Mouse (Mus musculus) cerebellum, postnatal 25 days (tissue): ENCODE results near the gene Cdkl3.

Experiments
- DNase-seq, 2 experiments: peaks; one replicate each; pipeline ENCODE4 v3.0.0; 2021; ENCODE audit warnings: mixed read lengths in 2 of 2

Gene Cdkl3

DNA sequence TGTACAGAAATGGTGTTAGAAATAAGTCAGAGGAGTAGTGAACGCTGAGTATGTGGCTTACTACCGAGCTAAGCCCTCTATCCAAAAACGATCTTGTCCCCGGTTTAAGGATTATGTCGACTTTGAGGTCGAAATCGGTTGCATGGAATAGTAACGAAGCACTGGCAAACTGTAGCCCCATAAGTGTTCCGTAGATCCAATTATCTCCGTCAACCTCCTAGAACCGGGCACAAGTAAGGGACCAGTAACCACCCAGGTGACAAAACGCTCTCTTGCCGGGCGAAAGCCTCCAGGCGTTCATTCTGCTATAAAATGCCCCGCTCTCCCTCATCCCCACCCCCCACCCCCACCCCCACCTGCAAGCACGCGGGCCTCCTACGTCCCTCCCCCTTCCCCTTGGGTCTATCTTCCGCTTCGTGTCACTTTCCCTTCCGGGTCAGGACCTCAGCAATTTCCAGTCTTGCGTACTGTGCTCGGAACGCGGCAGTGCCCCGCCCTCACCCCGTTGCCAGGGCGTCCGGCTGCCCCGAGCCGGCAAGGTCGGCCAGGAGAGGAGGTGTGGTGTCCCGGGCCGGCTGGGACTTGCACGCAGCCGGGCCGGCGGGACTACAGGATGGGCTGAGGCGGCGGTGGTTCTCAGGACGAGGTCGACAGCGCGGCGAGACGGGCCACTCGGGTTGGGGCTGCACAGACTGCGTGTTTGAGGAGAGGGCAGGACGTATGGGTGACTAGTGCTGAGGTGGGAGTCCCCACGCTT lies at the start of gene Cdkl3:
Cdkl3 (plus strand) TSS at position 450 of the 757 bp plus-strand sequence.
- DNase-seq, result peak; percentile 90 to 94

DNA sequence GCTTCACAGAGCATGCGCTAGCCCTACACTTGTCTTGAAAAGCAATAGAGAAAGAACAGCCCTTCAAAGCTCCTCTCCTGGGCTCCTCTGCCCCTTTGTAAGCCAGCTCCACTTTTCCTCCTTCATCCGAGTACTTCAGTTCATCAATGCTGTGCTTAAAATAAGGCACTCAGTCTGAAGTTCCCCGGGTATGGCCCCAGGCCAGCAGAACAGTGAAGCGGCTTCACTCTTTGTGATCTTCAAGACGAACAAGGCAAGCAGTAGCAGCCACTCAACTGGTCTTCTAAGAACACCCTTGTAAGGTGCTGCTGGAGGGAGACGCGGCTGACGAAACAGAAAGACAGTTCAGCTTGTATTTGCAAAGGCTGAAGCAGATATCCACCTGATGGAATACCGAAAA lies 47.9 kb upstream of the Cdkl3 start:
- no peak for DNase-seq

DNA sequence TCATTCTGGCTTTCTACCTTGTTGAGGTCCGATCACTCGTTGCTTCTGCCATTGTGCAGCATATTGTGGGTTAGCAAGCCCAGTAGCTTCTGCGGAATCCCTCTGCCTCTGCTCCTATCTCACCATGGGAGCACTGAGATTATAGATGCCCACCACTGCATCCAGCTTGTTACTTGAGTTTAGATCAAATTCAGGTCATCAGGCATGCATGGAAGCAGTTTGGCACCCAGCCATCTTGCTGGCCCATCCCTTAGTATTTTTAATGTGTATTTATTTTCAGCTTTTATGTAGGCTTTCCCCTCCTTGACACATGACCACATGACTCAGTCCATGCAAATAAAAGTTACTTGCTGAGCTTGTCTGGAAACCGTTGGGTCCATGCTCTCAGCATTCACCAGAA lies 46.3 kb upstream of the Cdkl3 start:
- DNase-seq, result no peak

DNA sequence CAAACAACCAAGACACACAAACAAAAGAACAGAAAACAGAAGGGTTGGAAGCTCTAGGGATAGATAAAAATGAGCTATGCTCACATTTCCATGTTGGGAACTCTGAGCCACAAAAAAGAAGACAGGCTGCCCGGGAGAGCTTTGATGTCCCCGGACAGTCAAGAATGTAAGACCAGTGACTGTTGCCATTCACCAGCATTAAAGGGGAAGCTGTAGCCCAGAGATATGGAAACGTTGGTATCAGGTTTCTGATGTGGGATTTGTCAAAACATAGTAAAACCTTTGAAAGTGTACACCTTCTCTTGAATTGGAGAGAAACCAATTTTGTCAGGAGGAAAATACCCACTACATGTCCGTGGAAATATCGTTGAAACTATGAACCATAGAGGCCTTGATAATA lies 44.5 kb upstream of the Cdkl3 start:
- DNase-seq, result no peak

DNA sequence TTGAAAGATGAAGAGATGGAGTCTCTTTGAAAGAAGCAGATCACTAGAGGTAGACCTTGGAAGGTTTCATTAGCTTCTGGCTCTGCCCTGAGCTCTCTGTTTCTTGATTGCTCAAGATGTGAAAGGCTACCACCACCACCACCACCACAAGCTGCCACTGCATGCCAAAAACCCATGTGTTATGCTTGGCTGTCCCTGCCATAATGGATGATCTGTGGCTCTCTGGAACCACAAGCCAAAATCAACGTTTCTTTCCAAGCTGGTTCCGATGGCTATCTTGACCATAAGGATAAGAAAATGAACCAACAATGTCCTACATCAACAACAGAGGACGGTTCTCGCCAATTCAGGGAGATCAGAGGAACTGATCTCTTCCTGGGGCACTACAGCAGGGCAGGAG lies 44.0 kb upstream of the Cdkl3 start:
- DNase-seq, result no peak

DNA sequence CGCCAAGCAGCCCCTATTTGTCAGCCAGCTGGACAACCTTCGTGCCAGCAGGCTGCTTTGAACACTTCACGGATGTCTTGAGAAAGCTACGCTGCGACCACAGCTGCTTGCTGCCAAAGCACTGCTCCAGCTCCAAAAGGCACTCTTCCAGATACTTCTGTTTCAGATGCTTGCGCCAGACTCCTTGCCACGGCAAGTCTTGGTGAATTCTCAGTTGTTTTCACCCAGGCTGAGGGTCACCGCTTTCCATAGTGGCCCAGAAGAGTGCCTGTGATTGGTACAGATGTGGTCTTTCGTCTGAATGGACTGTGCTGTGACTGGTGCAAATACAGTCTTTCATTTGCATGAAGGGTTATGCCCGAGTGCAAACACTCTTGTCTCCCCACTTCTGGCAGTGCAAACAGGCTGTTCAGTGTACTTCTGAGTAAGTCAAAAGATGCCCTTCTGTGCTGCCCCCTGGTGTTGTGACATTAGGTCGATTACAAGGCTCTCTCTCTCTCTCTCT lies 43.0 kb upstream of the Cdkl3 start:
- no peak for DNase-seq

DNA sequence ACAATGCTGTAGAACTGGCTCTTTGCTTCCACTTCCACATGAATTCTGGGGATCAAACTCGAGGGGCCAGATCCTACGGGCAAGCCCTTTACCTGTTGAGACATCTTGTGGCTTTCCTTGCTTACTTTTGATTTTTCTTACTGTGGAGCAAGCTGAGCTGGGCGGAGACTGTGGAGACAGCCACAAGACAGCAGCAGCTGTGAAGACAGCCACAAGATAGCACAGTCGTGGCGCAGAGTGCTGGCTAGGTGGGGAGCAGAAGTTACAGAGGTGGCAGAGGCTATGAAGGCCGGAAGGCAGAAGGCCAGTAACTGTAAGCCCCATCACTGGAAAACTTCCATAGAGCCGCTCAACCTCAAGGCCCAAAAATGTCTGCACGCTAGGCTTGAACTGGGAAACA lies 42.3 kb upstream of the Cdkl3 start:
- no peak for DNase-seq

DNA sequence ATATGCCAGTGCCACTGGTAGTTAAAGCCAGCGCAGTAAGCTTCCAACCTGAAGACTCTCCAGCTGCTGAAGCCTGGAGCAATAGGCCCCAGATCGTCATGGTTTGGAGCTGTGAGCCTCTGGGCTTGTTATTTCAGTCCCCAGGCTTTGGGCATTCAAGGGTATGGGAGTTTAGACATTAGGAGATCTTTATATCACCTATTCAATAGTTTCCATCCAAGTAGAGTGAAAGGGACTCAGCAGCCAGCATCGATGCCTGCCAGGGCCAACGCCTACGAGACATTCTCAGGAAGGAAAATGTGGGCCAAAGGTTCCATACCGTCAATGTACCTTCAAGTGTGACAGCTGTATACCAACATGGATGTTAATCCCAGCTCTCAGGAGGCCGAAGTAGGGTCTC lies 41.7 kb upstream of the Cdkl3 start:
- no peak for DNase-seq

DNA sequence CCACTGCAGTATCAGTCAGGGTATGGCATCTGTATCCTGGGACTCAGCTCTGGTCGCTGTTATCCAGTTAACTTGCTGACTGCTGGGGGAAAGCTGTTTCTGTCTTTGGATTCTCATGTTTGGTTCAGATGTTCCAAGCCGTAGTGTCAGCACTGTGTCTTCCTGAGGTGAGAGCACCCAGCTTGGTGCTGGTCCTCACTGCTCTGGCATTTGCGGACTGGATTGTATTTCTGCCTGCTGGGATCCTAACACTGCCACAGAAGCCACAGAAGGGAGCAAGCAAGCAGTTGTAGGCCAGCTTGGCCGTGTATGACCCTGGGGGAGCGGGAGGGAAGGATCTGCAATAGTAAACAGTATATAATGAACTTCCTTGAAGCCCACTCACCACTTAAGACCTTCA lies 37.4 kb upstream of the Cdkl3 start:
- no peak for DNase-seq

DNA sequence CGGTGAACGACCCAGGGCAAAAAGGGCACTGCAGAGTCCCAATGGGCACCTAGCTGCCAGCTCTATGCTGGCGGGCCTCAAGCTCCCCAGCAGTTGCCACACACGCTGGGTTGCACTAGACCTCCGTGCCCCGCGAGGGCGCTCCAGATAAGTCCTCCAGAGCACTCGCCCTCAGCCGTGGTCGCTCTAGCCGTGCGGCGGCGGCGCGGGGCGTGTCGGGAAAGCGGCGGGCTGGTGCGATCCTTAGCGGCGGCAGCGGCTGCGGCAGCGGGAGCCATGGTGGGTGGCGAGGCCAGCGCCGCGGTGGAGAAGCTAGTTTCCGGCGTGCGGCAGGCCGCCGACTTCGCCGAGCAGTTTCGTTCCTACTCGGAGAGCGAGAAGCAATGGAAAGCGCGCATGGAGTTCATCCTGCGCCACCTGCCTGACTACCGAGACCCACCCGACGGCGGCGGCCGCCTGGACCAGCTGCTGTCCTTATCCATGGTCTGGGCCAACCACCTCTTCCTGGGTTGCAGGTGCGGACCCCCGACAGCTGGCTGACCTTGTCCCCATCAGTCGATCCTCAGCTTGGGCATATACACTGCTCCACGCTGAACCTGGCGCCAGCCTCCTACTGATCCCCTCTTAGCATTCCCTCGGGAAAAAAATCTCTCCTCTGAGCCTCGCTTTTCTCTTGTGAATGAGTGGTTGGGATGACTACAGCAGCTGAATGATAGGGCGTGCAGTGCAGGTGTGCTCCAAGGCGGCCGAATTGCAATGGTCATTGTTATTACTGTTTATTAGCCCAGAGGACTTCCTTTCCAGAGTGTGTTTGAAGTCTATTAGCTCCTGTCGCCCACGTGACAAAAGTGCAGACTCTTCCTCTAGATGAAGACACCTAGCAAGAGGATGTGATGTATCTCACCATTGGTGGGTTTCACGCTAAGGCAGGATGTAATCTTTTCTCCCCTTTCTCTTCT lies 36.3 kb upstream of the Cdkl3 start, which contains the start of gene Cdkn2aipnl:
Cdkn2aipnl (plus strand) TSS at position 219 of the 959 bp plus-strand sequence.
- DNase-seq, result peak; percentile 99

DNA sequence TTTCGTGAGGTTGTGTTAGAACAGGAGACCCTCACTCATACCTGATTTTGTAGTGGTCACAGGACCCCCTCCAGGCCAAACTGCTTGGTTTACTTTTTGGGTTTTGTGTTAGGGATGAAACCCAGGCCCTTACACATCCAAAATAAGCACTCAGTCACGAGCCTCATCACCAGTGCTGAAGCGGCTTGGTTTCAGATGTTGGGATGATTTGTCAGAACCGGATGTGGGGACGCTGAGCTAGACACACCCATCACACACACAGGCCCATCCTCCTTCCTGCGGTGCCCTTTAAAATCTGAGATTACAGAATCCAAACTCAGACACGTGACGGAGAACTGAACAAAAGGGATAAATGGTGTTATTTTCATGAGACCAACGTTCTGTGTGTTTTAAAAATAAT lies 35.1 kb upstream of the Cdkl3 start:
- DNase-seq, result no peak

DNA sequence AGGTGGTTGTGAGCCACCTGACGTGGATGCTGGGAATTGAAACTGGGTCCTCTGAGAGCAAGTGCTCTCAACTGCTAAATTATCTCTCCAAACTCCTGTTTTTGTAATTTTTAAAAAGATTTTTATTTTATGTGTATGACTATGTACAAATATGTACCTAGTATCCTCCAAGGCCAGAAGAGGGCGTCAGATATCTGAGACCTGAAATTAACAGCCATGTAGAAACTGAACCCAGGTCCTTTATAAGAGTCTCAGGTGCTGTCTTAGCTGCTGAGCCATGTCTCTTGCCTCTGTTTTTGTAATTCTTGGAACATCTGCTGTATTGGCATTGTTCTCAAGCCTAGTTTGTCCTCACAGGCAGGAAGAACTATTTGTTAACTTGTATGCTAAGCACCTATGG lies 34.5 kb upstream of the Cdkl3 start:
- DNase-seq, result no peak

DNA sequence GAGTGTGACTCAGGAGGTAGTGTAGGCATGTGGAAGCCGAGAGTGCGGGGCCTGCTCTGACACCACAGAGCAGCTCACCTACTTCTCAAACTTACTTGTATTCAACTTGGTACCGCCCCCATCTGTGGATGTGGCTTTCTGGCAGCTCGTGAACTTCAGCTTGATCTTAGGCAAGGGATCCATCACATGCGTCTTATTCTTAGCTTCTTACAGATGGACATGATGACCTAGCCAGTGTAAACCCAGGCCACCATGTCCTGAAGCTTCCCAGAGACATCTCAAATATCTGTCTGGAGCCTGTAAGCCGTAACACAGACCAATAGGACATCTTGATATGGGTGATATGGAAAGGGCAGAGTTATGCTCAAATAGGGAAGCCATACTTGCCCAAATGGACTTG lies 32.4 kb upstream of the Cdkl3 start:
- no peak for DNase-seq

DNA sequence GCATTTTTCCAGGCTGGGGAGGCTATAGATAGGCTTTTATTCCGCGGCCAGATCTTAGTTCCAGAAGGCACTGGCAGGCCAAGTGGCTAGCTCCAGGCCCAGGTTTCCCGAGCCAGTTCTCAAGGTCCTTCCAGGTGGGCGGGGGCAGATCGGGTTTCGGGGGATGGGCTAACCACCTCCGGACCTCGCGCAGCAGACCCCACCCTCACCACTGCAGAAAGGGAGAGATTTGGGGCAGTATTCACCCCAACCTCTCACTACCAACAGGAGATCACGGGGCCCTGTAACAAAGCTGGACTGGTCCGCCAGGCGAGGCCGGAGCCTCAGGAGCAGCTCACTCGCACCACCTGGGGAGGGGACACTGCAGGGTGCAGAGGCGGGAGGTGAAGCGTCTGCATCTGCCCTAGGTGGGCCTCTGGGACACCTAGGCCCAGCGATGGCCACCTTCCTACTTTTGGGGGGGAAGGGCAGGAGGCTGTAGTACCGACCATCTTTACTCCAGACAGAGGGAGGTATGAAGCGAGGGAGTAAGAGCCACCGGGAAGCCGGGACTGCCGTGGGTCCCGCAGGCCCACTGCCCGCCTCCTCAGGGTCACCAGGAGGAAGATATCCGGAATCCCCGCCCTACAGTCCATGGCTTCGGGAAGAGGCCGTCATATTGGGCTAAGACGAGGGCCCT lies 4.3 kb upstream of the Cdkl3 start:
- DNase-seq, result peak in 1 of 2 experiments; percentile 69

DNA sequence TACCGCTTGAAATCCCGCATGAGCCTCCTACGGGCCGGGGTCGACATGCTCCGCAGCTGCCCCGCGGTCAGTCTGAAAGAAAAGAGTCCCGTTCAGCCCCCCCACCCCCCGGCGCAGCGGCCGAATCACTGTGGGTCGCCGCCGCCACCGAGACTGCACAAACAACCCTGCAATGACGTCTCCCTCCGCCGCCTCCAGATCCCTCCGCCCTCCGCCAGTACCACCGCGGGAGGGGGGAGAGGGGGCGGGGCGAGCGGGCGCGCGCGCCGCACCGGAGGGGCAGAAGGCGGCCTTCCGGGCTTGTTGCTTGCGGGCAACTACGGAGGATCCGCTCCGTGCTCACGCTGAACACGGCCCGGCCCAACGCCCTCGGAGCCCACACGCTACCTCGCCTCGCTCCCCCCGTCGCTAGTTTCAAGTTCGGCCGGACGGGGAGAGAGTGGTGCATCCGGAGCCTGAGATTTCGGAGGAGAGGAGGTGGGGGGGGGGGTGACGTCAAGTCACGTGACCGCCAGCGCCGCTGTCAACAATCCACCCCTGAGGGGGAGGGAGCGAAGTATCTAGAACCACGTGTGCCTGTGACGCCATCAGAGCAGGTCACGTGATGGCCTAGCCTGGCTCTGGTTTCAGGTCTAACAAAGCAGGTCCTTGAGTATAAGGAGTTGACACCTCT lies 3.6 kb upstream of the Cdkl3 start, which contains the start of gene Ube2b:
Ube2b (minus strand) TSS at position 473 of the 673 bp plus-strand sequence.
- peak; percentile 97 for DNase-seq

DNA sequence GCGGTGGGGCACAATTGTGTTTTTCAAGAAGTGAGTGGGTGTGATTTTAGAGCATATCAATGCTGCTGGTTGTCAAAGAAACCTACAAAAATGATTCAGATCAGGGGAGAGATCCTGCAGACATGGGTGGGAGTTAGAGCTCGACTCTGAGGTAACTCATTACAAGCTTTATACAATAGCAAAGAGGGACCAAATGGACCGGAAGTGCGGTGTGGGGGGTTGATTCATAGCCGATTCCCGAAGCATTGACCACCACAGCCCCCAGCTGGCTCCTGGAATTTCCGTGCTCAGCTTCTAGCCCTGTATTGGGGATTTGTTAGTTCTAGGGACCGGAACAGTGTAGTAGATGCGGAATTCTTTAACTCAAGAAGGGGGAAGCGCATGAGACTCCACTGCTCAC lies 2.7 kb upstream of the Cdkl3 start:
- no peak for DNase-seq

DNA sequence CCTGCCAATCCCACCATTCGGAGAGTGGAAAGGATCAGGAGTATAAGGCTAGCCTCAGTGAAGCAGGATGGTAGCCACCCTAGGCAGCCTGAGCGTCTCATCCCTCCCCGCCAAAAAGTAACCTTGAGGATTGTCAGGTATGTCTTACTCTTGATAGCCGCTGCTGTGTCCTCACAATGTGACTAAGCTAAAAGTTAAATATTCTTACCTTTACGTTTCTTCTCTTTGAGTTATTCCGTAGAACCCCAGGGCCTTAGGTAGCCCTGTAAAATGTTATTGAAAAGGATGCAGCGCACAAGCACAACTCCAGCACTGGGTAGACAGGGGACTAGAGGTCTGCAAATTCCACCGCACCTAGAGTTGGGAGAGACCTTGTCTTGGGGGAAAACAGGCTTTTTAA lies 2.2 kb upstream of the Cdkl3 start:
- DNase-seq, result no peak

DNA sequence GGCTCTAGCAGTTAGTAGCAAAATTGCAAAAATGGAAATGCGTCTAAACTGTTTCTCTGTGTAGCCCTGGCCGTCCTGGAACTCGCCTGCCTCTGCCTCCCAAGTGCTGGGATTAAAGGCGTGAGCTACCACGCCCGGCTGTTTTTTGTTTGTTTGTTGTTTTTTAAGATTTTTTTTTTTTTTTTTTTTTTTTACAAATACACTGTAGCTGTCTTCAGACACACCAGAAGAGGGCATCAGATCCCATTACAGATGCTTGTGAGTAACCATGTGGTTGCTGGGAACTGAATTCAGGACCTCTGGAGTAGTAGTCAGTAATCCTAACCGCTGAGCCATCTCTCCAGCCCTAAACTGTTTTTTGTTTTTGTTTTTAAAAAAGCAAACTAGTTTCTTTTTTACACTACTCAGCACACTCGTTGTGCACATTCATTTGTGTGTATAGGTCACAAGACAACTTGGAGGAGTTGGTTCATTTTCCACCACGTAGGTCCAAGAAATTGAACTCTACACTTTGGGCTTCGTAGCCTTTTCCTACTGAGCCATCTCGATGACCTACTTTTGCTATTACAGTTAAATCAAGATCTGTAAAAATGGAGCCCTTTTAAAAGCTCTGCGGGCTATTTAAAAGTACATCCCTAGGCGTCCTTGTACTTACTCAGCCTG lies 1.0 kb upstream of the Cdkl3 start:
- no peak for DNase-seq

DNA sequence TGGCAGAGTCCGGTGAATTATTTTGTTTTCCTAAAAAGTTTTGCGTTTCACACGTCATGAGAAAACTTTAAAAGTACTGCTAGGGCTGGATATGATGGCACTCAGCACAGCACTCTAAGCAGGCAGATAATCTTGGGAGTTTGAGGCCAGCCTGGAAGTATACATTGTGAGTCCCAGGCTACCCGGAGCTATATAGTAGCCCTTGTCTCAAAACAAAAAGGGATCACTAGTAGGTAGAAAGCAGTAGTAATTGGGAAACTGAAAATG lies 583 bp upstream of the Cdkl3 start:
- DNase-seq, result no peak

DNA sequence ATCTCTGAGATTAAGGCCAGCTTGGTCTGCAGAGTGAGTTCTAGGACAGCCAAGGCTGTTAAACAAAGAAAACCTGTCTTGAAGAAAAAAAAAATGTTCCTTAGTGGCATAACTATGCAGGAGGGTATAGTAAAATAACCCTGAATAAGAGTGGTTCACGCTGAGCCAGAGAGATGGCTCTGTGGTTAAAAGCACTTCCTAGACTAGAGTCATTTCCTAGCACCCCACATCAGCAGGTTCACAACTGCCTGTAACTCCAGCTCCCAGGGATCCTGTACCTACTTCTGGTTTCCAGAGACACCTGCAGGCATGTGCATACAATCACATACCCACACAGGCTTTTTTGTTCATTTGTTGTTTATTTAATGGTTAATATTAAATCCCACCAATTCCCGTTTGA lies 1.6 kb downstream of the Cdkl3 start:
- DNase-seq, result no peak

DNA sequence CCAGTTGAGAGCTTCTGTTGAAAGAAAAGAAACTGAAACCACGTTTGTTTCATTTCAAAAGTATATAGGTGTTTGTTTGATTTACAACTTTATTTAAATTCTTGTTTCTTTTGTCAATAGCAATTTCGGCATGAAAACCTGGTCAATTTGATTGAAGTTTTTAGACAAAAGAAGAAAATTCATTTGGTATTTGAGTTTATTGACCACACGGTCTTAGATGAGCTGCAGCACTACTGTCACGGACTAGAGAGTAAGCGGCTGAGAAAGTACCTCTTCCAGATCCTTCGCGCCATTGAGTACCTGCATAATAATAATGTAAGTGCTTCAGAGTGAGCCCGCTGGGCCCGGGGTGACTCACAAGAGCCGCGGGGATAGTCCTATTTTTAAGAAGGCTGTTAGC lies 7.0 kb downstream of the Cdkl3 start:
- no peak for DNase-seq

DNA sequence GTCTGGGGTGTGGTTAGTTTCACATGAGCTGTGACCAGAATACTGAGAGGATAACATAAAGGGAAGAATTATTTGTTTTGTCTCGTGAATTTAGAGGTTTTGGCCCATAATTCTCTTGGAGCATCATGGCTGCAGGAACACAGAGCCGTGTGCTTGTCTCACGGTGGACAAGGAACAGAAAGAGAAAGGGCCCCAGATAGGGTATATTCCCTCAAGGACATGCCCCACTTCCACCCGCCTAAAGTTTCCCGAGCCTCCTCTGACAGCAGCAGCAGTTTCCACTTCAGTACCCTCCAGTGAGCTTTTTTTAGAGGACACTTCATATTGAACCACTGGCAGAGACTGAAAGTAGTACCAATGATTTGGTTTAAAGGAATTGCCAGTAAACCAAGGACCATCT lies 7.5 kb downstream of the Cdkl3 start:
- DNase-seq, result no peak
